Mouse (Mus musculus): ENCODE data around the gene Tmem176a. TPM values are rescaled to one million over a fixed set of nuclear protein-coding genes. Genes with fewer than 3 reads are reported as not detected.

The Tmem176a gene
- polyA plus RNA-seq, 1 experiment from 2014 or later, result 77.0 TPM

DNA sequence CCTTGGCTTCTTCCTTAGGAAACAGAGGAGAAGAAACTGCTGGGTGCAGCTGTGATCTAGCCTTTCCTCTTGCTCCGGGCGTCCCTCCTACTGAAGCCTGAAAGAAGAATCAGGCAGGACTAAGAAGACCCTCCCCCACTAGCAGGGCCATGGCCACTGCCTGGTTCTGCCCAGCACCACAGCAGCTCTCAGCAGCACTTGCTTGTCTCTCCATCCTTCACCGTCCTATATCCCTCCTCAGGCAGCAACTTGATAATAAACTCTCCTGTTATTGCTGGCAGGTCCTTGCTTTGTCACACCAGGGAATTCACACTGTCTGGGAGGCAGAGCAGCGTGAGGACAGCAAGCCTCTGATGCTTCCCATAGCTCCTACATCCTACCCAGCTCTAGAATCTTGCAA lies 4.4 kb downstream of the Tmem176a start:
- Histone ChIP-seq H3K9me3 (replicated peaks) (no peaks in the 10 kb centered on the region), H3K4me1 (replicated peaks) (peaks cover 5% of the 10 kb centered on the region; the same call in 1 of the 2 replicates), H3K4me3 (replicated peaks) (no peak overlapping the region), H3K4me2 (no peak overlapping the region), H3K9ac (no peak overlapping the region), H3K36me3 (no peaks in the 10 kb centered on the region; the same call in 1 of the 2 replicates), H3K27me3 (no peaks in the 10 kb centered on the region), H3K27ac (no peak overlapping the region)
- 63% methylated on average over 4 of the region's 4 CpGs for WGBS (ENCODE audit: insufficient replicate concordance)
- no peak for ATAC-seq (ENCODE audit: low read depth)
- DNase-seq, result no peak

DNA sequence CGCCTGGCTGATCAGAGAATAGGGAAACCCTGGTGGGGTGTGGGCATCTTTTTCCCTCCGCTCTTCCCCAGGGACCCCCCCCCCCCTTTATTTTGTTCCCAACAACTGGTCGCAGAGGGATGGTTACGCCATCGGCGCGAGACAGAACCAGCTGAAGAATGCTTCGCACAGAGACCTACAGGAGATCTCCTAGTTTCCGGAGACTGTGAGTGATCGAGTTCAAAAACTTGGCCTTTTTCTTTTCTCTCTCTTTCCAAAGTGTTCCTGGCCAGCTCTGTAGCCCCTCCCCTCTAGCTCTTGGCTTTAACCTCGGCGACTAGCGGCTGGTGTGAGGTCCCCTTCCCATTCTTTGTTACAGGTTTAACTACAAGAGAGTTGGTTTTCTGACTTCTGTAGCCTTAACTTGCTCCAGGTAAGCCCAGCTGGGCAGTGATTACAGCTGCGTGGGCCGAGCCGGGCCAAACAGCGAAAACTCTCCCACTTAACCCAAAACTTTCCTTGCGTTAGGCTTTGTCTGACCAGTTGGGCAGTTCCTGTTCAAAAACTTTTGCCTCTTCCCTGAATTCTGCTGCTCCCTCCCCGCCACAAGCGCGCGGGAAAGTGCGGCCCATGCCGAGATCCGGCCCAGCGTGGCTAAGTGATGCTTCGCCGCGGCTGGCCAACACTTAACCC lies 11.2 kb downstream of the Tmem176a start:
- Histone ChIP-seq H3K4me1 (replicated peaks) (no peaks in the 10 kb centered on the region), H3K4me3 (replicated peaks) (peak overlapping the region; percentile 31), H3K27me3 (0 out of 2 replicates have a peak, but pooled peaks cover 5% of the 10 kb centered on the region), H3K36me3 (no peaks in the 10 kb centered on the region), H3K27ac (no peak overlapping the region; the same call in 1 of the 2 replicates), H3K9ac (no peak overlapping the region; the same call in 1 of the 2 replicates), H3K9me3 (replicated peaks) (no peaks in the 10 kb centered on the region), H3K4me2 (peak overlapping the region; percentile 52)
- ATAC-seq (ENCODE audit: low read depth) (no peak), DNase-seq (no peak)
- 4% methylated on average over 29 of the region's 29 CpGs for WGBS (ENCODE audit: insufficient replicate concordance)

DNA sequence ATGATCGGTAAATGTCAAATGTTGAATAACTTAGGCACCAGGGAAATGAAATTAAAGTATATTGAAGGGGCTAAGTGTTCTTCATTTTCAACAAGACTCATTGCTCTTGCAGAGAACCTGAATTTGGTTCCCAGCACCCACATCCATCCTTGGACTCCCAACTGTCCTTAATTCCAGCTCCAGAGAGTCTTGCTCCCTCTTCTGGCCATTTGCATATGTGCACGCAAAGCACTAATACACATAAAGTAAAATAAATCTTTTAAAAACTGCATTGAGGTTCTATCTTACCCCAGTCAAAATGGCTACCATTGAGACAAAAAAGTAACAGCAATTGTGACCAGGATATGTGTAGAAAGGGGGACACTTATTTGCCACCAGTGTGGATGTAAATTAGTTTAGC lies 13.4 kb downstream of the Tmem176a start:
- Histone ChIP-seq H3K9me3 (replicated peaks) (no peaks in the 10 kb centered on the region), H3K4me3 (replicated peaks) (no peak overlapping the region), H3K4me2 (no peak overlapping the region), H3K36me3 (no peaks in the 10 kb centered on the region), H3K4me1 (replicated peaks) (no peaks in the 10 kb centered on the region), H3K9ac (no peak overlapping the region), H3K27me3 (0 out of 2 replicates have a peak, but pooled peaks cover 5% of the 10 kb centered on the region), H3K27ac (no peak overlapping the region)
- ATAC-seq (ENCODE audit: low read depth) (no peak), DNase-seq (no peak)
- 87% methylated on average over 2 of the region's 2 CpGs for WGBS (ENCODE audit: insufficient replicate concordance)

DNA sequence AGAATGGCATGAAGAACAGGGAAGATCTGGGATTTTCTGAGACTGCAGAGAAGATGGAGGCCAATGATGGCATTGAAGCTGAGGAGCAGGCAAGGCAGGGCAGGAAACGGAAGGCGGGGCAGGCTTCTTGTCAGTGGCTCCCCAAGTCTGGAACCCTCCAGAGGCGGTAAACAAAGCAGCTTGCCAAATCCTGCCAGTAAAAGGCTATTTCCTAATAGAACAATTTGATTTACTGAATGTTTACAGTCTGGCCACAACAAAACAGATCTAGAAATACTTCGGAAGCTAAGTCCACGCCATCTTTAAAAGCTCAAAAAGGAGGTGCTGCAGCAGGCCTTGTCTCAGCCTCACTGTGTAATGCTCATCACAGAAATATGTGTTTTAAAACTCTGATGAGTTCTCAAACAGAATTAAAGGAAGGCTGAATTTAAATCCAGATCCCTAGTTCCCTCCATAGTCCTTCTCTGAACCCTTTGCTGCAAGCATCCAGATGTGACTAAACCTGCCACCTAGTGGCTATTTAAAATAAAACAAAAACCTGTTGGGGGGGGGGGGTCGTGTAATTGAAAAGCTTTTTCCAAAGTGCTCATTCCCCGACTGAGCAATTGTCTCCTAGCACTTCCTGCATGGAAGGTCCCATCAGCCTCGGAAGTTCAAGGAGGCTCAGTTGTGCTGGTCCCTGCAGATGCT lies 17.0 kb downstream of the Tmem176a start:
- H3K9me3 ChIP-seq (replicated peaks), result no peaks in the 10 kb centered on the region
- no peak overlapping the region for H3K4me2 ChIP-seq
- H3K4me1 ChIP-seq (replicated peaks), result no peaks in the 10 kb centered on the region
- no peak overlapping the region for H3K4me3 ChIP-seq (replicated peaks)
- DNase-seq (no peak), ATAC-seq (ENCODE audit: low read depth) (no peak)
- no peaks in the 10 kb centered on the region for H3K27me3 ChIP-seq
- no peak overlapping the region for H3K9ac ChIP-seq
- no peaks in the 10 kb centered on the region for H3K36me3 ChIP-seq
- H3K27ac ChIP-seq, result no peak overlapping the region
- 38% methylated on average over 8 of the region's 8 CpGs for WGBS (ENCODE audit: insufficient replicate concordance)

DNA sequence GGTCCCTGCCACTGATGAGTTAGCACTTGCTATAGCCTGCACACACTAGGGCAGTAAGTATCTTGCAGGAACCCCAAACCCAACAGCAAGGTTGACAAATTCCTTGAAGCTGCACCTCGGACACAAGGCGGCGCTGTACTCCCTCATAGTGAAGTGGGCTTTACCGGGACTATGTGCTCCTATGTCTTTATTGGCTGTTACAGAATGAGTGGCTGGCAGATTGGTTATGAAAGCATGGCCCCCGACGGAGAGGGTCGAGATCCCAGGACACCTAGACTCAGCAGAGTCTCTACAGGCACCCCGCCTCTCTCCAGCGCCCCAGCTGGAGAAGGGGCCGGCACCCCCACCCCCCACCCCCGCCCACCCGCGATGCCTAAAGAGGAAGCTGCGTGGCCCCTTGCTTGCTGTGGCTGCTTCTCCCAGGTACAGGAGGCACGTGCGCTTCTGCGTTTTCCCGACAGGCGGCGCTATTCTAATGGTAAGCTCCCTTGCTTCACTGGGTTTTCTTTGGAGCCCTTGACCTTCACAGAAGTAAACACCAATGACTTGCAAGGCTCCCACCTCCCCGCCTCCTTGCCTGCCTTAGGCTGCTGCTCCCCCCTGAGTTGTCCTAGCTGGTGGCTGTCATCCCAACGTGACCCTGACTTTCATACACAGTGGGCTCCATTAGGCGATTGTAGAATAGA lies 19.6 kb downstream of the Tmem176a start:
- H3K27ac ChIP-seq, result no peak overlapping the region
- H3K36me3 ChIP-seq, result no peaks in the 10 kb centered on the region
- WGBS (ENCODE audit: insufficient replicate concordance), result 7% methylated on average over 23 of the region's 23 CpGs

GRCm38 (mm10) chr6:48860851-48861250 lies 20.1 kb downstream of the Tmem176a start:
- Histone ChIP-seq H3K4me2 (no peak overlapping the region), H3K4me3 (replicated peaks) (no peak overlapping the region), H3K9ac (no peak overlapping the region), H3K4me1 (replicated peaks) (no peaks in the 10 kb centered on the region; the same call in 1 of the 2 replicates), H3K27ac (no peak overlapping the region), H3K27me3 (no peaks in the 10 kb centered on the region), H3K36me3 (no peaks in the 10 kb centered on the region), H3K9me3 (replicated peaks) (no peaks in the 10 kb centered on the region)
- ATAC-seq (ENCODE audit: low read depth), result no peak
- 61% methylated on average over 1 of the region's 1 CpGs for WGBS (ENCODE audit: insufficient replicate concordance)
- DNase-seq, result no peak

More for the DNA sequence above, 19.6 kb downstream of the Tmem176a start:
- Histone ChIP-seq H3K27me3 (no peaks in the 10 kb centered on the region), H3K9ac (no peak overlapping the region), H3K4me2 (peak overlapping the region; percentile 51), H3K4me1 (replicated peaks) (no peaks in the 10 kb centered on the region; the same call in 1 of the 2 replicates), H3K4me3 (replicated peaks) (peak overlapping the region; percentile 38), H3K9me3 (replicated peaks) (no peaks in the 10 kb centered on the region)
- DNase-seq (peak; percentile 30), ATAC-seq (ENCODE audit: low read depth) (no peak)

GRCm38 (mm10) chr6:48861616-48862280 lies 21.0 kb downstream of the Tmem176a start:
- Histone ChIP-seq H3K9ac (no peak overlapping the region), H3K9me3 (replicated peaks) (no peaks in the 10 kb centered on the region), H3K4me3 (replicated peaks) (no peak overlapping the region), H3K27ac (no peak overlapping the region), H3K27me3 (no peaks in the 10 kb centered on the region), H3K4me1 (replicated peaks) (no peaks in the 10 kb centered on the region; the same call in 1 of the 2 replicates), H3K4me2 (no peak overlapping the region), H3K36me3 (no peaks in the 10 kb centered on the region)
- ATAC-seq (ENCODE audit: low read depth) (no peak), DNase-seq (no peak)
- 67% methylated on average over 12 of the region's 12 CpGs for WGBS (ENCODE audit: insufficient replicate concordance)

DNA sequence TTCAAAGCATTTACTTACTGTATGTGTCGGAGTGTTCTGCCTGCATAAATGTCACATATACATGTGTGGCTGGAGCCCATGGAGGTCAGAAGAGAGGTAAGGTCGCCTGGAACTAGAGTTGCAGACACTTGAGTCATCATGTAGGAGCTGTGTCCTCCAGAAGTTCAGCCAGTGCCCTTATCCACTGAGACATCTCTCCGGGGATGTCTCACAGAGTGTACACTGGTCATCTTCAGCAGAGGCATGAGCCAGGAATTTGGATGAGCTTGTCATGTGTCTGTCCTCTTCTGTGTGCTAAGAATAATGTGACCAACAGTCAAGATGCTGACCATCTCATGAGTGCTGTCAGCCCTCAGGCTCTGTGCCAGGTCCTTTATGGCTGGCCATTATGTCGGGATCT lies 22.1 kb downstream of the Tmem176a start:
- WGBS (ENCODE audit: insufficient replicate concordance), result 54% methylated on average over 4 of the region's 4 CpGs
- Histone ChIP-seq H3K27me3 (no peaks in the 10 kb centered on the region), H3K4me3 (replicated peaks) (no peak overlapping the region), H3K27ac (no peak overlapping the region), H3K4me1 (replicated peaks) (no peaks in the 10 kb centered on the region; the same call in 1 of the 2 replicates), H3K9ac (no peak overlapping the region), H3K36me3 (no peaks in the 10 kb centered on the region), H3K9me3 (replicated peaks) (no peaks in the 10 kb centered on the region), H3K4me2 (no peak overlapping the region)
- ATAC-seq (ENCODE audit: low read depth), result no peak
- DNase-seq, result no peak

GRCm38 (mm10) chr6:48863488-48863887 lies 22.8 kb downstream of the Tmem176a start:
- H3K27ac ChIP-seq, result no peak overlapping the region
- WGBS (ENCODE audit: insufficient replicate concordance), result 74% methylated on average over 7 of the region's 7 CpGs
- H3K4me2 ChIP-seq, result no peak overlapping the region
- H3K9me3 ChIP-seq (replicated peaks), result no peaks in the 10 kb centered on the region
- H3K27me3 ChIP-seq, result no peaks in the 10 kb centered on the region
- no peaks in the 10 kb centered on the region; the same call in 1 of the 2 replicates for H3K4me1 ChIP-seq (replicated peaks)
- H3K36me3 ChIP-seq, result no peaks in the 10 kb centered on the region
- DNase-seq, result no peak
- no peak for ATAC-seq (ENCODE audit: low read depth)
- H3K4me3 ChIP-seq (replicated peaks), result no peak overlapping the region
- no peak overlapping the region for H3K9ac ChIP-seq

DNA sequence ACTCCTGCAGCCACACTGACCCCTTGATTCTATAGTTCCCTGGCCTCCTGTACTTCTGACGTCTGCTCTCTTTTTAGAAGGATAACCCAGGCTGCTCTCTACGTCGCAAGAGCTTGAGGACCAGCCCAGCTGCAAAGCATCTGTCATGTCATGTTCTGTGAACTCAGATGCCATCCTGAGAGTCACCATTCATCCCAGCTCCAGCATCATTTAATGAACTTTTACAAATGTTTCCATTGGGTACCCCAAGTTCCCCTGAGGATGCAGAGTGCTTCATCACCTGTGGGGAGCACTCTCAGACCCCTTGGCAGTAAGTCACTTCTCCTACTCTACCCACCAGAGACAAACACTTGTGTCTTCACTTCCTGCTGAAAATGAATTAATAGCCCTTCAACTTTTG lies 23.5 kb downstream of the Tmem176a start:
- Histone ChIP-seq H3K4me2 (no peak overlapping the region), H3K36me3 (no peaks in the 10 kb centered on the region), H3K4me1 (replicated peaks) (no peaks in the 10 kb centered on the region; the same call in 1 of the 2 replicates), H3K4me3 (replicated peaks) (no peak overlapping the region), H3K27me3 (no peaks in the 10 kb centered on the region), H3K9me3 (replicated peaks) (no peaks in the 10 kb centered on the region), H3K9ac (no peak overlapping the region), H3K27ac (no peak overlapping the region)
- DNase-seq (no peak), ATAC-seq (ENCODE audit: low read depth) (no peak)
- 57% methylated on average over 3 of the region's 3 CpGs for WGBS (ENCODE audit: insufficient replicate concordance)

- H3K4me3 ChIP-seq (replicated peaks), result no peak overlapping the region
- H3K27me3 ChIP-seq, result no peaks in the 10 kb centered on the region
- H3K4me1 ChIP-seq (replicated peaks), result no peaks in the 10 kb centered on the region; the same call in 1 of the 2 replicates
- ATAC-seq (ENCODE audit: low read depth) (no peak), DNase-seq (no peak)
- no peak overlapping the region for H3K4me2 ChIP-seq
- no peaks in the 10 kb centered on the region for H3K36me3 ChIP-seq
- no peak overlapping the region for H3K9ac ChIP-seq
- no peaks in the 10 kb centered on the region for H3K9me3 ChIP-seq (replicated peaks)
- H3K27ac ChIP-seq, result no peak overlapping the region
- 67% methylated on average over 3 of the region's 3 CpGs for WGBS (ENCODE audit: insufficient replicate concordance)
These were observed 24.0 kb downstream of the Tmem176a start for GRCm38 (mm10) chr6:48864723-48865122.

Measured in liver, embryonic 13.5 days (tissue).